Mouse (Mus musculus) lung, adult 18-20 months (tissue): ENCODE measurements around the gene Cp.
"Not testable (repeated sequence)": the region's sequence is repeated elsewhere in the genome, so short reads cannot be mapped to it uniquely, and the experiment has no call there.

ENCODE experiments used
- DNase-seq, 2 experiments: peaks; one replicate each; pipeline ENCODE4 v3.0.0; 2022; ENCODE audit warnings: mixed read lengths in 2 of 2

Cp gene

GRCm38 (mm10) chr3:20007275-20007674 lies 50.4 kb downstream of the Cp start:
- no peak for DNase-seq

DNA sequence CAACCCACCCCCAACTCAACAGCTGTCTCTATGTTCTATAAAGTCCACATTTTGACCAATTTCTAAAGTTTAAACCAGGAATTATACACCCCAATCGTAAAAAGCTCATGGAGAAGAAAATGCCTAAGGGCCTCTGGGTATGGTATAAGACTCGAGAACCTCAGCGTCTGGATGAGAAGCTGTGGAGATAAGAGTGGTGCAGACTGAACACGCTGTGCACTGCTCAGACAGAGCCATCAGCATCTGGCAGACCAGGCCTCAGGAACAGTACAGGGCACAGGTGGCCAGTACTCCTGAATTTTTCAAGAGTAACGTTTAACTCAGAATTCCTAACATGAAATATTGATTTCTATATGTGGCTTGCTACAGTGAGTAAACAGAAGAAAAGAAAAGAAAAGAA lies 50.9 kb downstream of the Cp start:
- no peak for DNase-seq

GRCm38 (mm10) chr3:20010464-20010863 lies 53.6 kb downstream of the Cp start:
- DNase-seq: no peak

- DNase-seq: not testable (repeated sequence)
Measured at GRCm38 (mm10) chr3:20010905-20011304, 54.1 kb downstream of the Cp start.

DNA sequence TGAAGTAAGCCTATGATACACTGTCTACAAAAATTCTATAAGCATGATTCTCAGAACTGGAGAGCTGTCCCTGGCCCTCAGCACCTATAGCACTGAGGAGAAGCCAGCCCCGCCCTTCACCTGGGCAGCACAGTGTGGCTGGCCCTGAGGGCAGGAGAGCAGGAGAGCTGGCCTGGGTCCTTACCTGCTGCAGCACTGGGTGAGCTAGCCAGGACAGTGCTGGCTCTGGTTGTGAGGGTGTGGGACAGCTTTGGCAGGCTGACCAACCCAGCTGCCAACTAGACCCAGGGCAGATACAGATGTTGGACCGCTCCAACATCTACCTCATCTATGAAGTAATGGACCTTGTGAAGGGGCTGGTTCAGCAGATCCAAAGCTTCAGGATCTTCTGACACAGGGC lies 57.6 kb downstream of the Cp start:
- no peak for DNase-seq

- no peak for DNase-seq
Measured at GRCm38 (mm10) chr3:20018076-20018475, 61.2 kb downstream of the Cp start.

DNA sequence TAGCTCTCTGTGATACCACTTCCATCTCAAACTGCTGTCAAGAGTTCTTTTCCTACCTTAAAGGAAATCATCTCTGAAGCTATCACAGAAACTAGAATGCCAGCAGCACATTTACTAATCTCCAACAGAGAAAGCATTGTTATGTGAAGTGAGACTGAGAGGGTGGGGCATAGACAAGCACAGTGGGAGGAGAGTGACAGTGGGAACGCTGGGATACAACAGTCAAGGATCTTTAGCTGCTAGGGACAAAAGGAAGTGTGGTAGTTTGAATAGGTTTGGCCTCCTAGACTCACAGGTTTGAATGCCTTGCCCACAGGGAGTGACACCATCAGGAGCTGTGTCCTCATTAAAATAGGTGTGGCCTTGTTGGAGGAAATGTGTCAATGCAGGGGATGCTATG lies 67.0 kb downstream of the Cp start:
- no peak for DNase-seq

DNA sequence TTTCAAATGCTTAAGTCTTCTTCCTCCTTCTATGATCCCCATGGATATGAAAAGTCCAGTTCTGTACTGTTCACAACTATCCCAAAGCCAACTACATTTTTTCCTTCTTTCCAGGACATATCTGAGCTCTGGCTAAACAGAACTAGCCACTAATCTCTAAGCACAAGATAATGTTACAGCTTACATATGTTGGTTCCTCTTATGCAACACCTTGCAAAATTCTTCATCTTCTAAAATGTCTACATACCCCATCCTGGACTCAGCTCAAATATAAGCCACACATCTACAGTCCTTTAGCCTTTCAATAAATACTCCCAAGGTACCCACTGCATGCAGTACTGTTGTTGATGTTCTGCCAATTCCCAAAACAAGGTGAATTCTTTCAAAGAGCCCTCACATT lies 69.6 kb downstream of the Cp start:
- no peak for DNase-seq

- DNase-seq: peak in 1 of 2 experiments; percentile 7
Measured at GRCm38 (mm10) chr3:20026996-20027689, 70.3 kb downstream of the Cp start.

- no peak for DNase-seq
Measured at GRCm38 (mm10) chr3:20027788-20028187, 70.9 kb downstream of the Cp start.

DNA sequence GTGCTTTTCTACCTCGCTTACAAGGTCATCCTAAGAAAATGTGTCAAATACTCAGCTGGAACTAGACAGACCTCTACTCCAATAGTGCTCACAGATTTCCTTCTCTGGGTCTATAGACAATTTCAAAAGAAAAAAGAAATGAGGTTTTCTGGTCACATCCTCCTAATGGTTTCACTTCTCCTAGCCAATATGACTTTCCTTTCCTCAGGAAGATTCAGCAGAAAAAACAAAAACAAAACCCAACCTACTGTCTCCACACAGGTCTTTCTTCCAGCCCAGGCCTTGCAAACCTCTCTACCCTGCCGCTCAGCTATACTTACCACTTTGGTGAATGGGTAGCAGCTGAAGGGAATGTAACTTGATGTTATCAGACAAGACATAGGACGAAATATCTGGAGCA lies 71.8 kb downstream of the Cp start:
- DNase-seq: no peak

- DNase-seq: no peak
Measured at GRCm38 (mm10) chr3:20030807-20031206, 74.0 kb downstream of the Cp start.

- no peak for DNase-seq
Measured at GRCm38 (mm10) chr3:20033761-20034718, 77.2 kb downstream of the Cp start.

GRCm38 (mm10) chr3:20034719-20035404 lies 78.0 kb downstream of the Cp start, which contains the start of gene Hps3:
Hps3 (minus strand) TSS chr3:20035315.
- DNase-seq: peak; percentile 91

DNA sequence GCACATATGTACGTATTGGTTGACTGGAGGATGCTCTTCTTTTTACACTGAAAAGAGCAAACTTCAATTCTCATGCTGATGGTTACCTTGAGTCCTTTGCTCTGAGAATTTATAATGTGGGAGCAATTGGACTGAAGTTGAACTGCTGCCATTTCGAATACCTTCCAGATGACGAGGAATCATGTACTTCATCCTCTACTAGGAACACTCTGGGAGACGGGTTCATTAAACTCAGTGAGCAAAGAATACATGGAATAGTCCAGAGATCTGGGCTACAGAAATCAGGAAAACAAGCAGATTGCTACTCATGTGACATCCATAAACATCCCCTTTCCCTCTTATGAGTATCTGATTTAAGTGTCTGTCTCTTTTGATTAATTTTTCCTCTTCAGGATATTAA lies 79.2 kb downstream of the Cp start:
- DNase-seq: no peak

GRCm38 (mm10) chr3:20041461-20041860 lies 84.6 kb downstream of the Cp start:
- DNase-seq: not testable (repeated sequence)

DNA sequence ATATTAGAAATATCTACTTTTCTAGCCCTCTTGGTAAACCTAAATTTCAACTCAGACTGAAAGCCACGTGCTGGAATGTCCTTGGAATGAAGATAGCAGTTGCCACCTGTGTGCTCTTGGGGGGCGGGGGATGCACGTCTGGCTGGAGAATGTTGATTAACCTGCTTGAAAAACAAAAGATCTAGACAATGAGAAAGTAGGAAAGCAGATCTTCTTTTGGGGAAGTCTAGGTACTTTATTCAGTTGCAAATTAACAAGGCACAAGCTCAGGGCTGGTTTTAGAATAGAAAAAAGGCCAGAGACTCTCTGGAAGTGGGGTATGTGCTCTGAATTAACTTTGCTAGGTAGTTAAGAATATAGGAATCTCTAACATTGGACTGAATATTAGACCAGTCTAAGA lies 87.9 kb downstream of the Cp start:
- not testable (repeated sequence) for DNase-seq

GRCm38 (mm10) chr3:20057306-20058196 lies 100.7 kb downstream of the Cp start, which contains the start of gene Hltf:
Hltf (plus strand) TSS chr3:20057811.
- DNase-seq: peak; percentile 95 to 96

- DNase-seq: no peak
Measured at GRCm38 (mm10) chr3:20058197-20058541, 101.3 kb downstream of the Cp start.
